Mouse (Mus musculus): ENCODE measurements around the gene Lgi2. TPM values are rescaled to one million over a fixed set of nuclear protein-coding genes. Genes with fewer than 3 reads are reported as not detected.
A peak's percentile ranks its signal among the peaks of the same experiment; 100 is the strongest.

Gene Lgi2
- total RNA-seq (2021) = 10 to 100 TPM; 44.6 to 57.0 TPM

GRCm38 (mm10) chr5:52565813-52566531 lies at the start of gene Lgi2:
Gene Lgi2, minus strand, starts transcription at chr5:52566462.
- peak; percentile 30 to 37 for DNase-seq (ENCODE audit: low spot score in 2 of 2)
- intact Hi-C loops (cut with DNase I) = loop anchor here (5.0 kb wide), 2 partner anchors 51 to 91 kb away; no protein-coding TSS in a partner anchor

DNA sequence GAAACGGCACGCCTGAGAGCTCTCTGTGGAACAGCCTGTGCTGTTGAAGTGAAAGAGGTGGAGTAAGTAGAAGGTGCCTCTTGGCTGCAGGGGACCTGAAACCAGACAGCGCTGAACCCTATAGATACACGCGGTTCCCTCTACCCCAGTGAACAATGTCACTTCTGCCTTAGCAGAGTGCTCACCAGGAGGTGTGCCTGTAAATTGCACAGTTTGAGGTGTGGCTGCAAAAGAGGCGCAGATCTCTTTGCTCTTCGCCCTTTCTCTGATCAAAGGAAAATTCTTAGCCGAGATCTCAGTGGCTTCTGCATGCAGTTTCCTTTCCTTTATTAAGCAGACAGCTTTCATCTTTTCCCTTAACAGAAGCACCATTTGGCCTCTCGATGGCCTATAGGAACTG lies 49.2 kb upstream of the Lgi2 start:
- intact Hi-C loops (cut with DNase I) = loop anchor here (5.0 kb wide), 1 partner anchor 48 kb away; the partner anchor contains the start of gene Lgi2
- DNase-seq (ENCODE audit: low spot score in 2 of 2) = no peak

DNA sequence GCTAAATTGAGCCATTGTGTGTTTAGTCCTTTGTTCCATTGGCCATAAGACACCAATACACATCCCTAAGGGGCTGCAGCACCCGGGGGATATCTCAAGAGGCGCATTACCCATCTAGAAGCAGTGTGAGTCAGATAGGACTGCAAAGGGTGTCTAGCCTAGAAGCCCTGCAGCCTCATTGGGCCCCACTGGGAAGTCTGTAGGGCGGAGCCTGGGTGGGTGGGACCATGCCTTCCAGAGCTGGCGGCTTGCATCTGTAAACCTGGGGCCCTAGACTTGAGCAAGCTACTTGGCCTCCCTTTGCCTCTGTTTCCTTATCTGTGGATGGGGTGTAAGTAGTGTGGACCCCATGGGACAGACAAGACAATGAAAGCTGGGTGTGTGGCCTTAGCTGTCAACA lies 48.4 kb upstream of the Lgi2 start:
- intact Hi-C loops (cut with DNase I) = loop anchor here (5.0 kb wide), 1 partner anchor 47 kb away; the partner anchor contains the start of gene Lgi2

DNA sequence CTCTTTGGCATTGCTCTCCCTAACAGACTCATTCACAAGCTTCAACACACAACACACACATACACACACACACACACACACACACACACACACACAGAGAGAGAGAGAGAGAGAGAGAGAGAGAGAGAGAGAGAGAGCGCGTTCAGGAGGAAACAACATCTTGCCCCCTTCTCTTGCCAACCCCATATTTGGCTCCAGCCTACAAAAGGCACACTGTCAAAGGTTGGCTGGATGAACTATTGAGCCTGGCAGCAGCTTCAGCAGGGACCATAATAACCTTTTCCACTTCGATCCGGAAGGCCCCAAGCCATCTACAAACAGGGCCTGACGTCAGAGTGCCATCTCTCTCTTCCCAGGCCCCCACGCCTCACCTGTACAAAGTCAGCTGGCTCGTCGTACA lies 46.5 kb upstream of the Lgi2 start:
- intact Hi-C loops (cut with DNase I) = no loop called here
- no peak for DNase-seq (ENCODE audit: low spot score in 2 of 2)

More for the DNA sequence above, 48.4 kb upstream of the Lgi2 start:
- DNase-seq (ENCODE audit: low spot score in 2 of 2) = no peak

DNA sequence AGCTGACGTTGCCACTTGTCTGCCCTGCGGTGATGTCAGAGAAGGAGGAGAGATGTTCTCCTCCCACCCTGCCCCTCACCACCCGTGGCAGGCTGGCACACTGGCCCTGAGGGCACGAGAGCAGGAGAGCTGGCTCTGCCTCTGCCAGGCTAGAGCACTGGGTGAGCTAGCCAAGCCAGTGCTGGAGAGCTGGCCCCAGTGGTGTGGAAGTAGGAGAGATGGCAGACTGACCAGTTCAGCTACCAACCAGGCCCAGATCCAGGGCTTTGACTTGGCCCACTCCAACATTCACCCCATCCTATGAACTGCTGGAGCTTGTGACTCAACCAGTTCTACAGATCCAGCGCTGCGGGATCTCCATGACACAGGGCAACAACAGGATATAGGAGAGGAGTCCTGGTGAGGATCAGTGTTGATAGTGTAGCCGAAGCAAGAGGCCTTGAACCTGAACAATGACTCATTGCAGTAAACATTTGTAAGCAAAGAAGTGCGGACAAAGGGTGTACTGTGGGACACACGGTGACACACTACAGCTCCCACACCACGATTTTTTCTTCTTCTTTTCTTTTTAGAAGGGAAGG lies 45.1 kb upstream of the Lgi2 start:
- intact Hi-C loops (cut with DNase I) = no loop called here
- no peak for DNase-seq (ENCODE audit: low spot score in 2 of 2)

GRCm38 (mm10) chr5:52610306-52610705 lies 44.0 kb upstream of the Lgi2 start:
- intact Hi-C loops (cut with DNase I) = no loop called here
- DNase-seq (ENCODE audit: low spot score in 2 of 2) = no peak

- intact Hi-C loops (cut with DNase I) = loop anchor here (2.0 kb wide), 1 partner anchor 35 kb away; no protein-coding TSS in a partner anchor
- no peak for DNase-seq (ENCODE audit: low spot score in 2 of 2)
Measured at GRCm38 (mm10) chr5:52609672-52610071, 43.4 kb upstream of the Lgi2 start.

DNA sequence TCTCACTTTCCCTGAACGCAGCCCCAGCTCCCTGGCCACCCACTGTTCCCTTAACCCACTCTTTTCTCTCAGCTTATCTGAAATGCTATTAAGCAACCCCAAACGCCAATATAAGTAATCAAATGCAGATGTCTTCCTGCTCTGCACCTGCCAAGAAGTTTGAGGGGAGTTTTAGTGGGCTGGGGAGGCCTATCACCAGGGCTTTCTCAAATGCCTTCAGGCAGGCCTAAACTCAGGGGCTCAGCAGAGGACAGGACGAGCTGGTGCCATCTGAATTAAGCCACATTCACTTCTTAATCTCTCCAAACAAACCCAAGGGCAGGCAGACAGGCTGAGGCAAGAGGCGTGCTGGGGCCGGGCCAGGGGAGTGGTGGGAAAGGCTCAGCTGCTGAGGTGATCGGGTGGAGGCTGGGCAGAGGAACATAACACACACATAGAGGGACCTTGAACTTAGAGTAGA lies 38.4 kb upstream of the Lgi2 start:
- DNase-seq (ENCODE audit: low spot score in 2 of 2) = no peak
- intact Hi-C loops (cut with DNase I) = no loop called here

- no peak for DNase-seq (ENCODE audit: low spot score in 2 of 2)
- intact Hi-C loops (cut with DNase I) = no loop called here
Measured at GRCm38 (mm10) chr5:52590612-52591011, 24.4 kb upstream of the Lgi2 start.

GRCm38 (mm10) chr5:52588650-52589049 lies 22.4 kb upstream of the Lgi2 start:
- DNase-seq (ENCODE audit: low spot score in 2 of 2) = no peak
- intact Hi-C loops (cut with DNase I) = no loop called here

GRCm38 (mm10) chr5:52587291-52587733 lies 21.1 kb upstream of the Lgi2 start:
- no peak for DNase-seq (ENCODE audit: low spot score in 2 of 2)
- intact Hi-C loops (cut with DNase I) = no loop called here

GRCm38 (mm10) chr5:52572572-52572971 lies 6.3 kb upstream of the Lgi2 start:
- intact Hi-C loops (cut with DNase I) = no loop called here
- no peak for DNase-seq (ENCODE audit: low spot score in 2 of 2)

DNA sequence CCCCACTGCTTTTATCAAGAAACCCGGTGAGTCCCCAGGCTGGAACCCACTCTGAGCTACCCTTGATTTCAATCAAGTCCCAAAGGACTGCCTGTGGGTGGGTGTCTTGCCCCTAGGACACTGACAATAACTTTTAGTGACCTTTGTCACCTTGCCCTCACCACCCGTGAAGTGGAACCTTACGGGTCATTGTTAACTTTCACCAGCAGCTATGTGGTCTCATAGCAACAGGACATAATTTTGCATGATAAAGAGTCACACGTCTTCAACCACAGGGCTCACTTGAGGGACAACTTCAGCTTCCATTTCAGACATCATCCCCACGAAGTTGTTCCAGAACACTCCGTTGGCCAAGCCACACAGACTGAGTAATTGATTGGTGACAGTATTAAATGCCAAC lies 4.5 kb upstream of the Lgi2 start:
- no peak for DNase-seq (ENCODE audit: low spot score in 2 of 2)
- intact Hi-C loops (cut with DNase I) = no loop called here

GRCm38 (mm10) chr5:52565214-52565812 lies 949 bp downstream of the Lgi2 start:
- no peak for DNase-seq (ENCODE audit: low spot score in 2 of 2)
- intact Hi-C loops (cut with DNase I) = loop anchor here (5.0 kb wide), 2 partner anchors 52 to 92 kb away; no protein-coding TSS in a partner anchor

DNA sequence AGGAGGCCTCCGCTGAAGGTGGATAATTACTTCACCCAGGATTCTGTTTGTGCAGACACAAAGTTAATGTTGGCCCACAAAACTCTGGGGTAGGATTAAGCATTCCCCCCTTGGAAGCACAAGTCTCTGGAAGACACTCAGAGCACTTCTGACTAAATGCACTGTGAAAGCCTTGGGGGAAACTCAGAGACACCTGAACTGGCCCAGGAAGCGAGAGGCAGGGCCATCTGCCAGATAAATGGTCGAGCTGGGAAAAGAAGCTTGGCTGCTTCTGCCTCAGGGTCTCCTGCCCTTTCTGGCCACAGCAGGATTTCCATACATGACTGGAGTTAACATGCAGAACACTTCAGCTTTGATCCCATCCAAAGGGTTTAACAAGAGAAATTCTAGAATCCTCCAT lies 1.9 kb downstream of the Lgi2 start:
- intact Hi-C loops (cut with DNase I) = no loop called here
- DNase-seq (ENCODE audit: low spot score in 2 of 2) = no peak

DNA sequence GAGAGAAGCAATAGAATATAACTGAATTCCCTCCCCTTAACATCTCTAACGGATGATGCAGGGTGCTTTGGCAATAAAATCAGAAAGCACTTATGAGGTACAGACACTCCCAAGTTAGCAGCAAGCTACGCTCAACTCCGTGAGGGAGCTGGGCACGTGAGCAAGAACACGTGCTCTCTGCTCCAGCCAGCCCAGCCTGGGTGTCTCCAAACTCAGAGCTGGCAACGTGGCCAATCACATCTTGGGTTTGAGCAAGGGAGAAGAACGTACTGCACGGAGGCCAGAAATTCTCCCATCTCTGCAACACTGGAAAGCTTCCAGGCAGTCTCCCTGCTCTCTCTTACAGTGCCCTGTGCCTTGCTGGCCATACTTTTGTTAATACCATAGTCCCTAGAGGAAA lies 6.0 kb downstream of the Lgi2 start:
- DNase-seq (ENCODE audit: low spot score in 2 of 2) = peak in 1 of 2 experiments; percentile 57
- intact Hi-C loops (cut with DNase I) = no loop called here

DNA sequence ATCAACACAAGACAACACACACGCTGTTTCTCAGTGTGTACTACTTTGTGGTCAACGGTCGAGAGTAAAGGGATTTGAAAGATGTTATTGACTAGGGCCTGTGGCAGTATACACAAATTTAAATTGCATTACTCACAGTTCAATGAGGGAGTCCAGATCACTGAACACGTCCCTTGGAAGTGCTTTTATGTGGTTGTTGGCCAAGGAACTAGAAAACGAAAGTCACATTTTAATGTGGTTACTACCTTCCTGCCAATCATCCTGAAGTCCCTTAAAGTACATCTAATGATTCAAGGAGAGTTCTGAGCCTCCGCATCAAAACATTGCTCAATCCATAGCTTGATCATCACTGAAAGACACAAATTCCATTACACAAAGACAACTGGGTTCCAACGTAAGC lies 10.7 kb downstream of the Lgi2 start:
- DNase-seq (ENCODE audit: low spot score in 2 of 2) = no peak
- intact Hi-C loops (cut with DNase I) = no loop called here

GRCm38 (mm10) chr5:52551318-52551632 lies 15.0 kb downstream of the Lgi2 start:
- intact Hi-C loops (cut with DNase I) = no loop called here
- no peak for DNase-seq (ENCODE audit: low spot score in 2 of 2)

GRCm38 (mm10) chr5:52550613-52551317 lies 15.5 kb downstream of the Lgi2 start:
- no peak for DNase-seq (ENCODE audit: low spot score in 2 of 2)
- intact Hi-C loops (cut with DNase I) = no loop called here

- DNase-seq (ENCODE audit: low spot score in 2 of 2) = no peak
Measured at GRCm38 (mm10) chr5:52546950-52547349, 19.3 kb downstream of the Lgi2 start.

More at GRCm38 (mm10) chr5:52546950-52547349, 19.3 kb downstream of the Lgi2 start:
- intact Hi-C loops (cut with DNase I) = no loop called here
